In the genomic region with DNA sequence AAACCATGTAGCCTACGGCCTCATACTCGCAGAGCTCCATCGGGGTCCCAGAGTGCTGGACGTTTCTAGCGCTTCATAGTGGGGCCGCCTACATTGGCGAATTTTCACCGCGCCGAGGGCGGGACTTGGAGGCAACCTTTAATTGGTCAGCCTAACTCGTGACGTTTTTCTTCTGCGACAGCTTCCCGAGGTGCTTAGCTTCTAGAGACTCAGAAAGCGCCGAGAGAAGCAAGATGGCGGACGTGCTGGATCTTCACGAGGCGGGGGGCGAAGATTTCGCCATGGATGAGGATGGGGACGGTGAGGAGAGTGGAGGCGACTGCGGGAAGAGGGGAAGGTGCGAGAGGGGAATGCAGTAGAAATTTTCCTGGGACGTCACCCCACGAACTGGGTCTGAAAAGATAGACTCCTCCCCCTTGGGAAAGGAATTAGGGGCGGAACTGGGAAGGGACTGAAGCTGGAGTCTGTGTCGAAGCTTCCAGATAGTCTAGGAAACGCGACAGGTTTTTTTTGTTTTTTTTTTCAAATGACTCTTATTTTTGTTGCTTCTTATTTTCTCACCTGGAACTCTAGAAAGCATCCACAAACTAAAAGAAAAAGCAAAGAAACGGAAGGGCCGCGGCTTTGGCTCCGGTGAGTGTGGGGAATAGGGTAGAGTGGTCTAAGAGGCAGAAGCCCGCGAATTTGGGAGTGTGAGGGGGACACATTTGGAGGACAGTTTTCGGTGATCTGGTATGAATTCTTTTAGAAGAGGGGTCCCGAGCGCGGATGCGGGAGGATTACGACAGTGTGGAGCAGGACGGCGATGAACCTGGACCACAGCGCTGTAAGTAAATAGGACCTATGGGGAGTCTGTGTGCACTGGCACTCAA, we compare ENCODE assay signal across 8 mouse cellular contexts. TPM values are rescaled to one million over a fixed set of nuclear protein-coding genes. Genes with fewer than 3 reads are reported as not detected.
DNase-seq lines count a peak whose midpoint lies in the region; ATAC-seq and TF ChIP-seq lines count a peak whose summit lies in the region.

A gene (plus strand): TSS at position 205 of the 872 bp plus-strand sequence.

- DNase-seq in Patski (ENCODE audit: low read depth, low spot score): peak; percentile 98
- DNase-seq in cerebellum, postnatal 14 days: peak; percentile 97 to 98
- DNase-seq in frontal cortex, postnatal 14 days (ENCODE audit: low spot score in 2 of 2): peak; percentile 95
- DNase-seq in layer of hippocampus, postnatal 25 days (ENCODE audit: extremely low spot score in 1 of 2, low spot score in 1 of 2): peak; percentile 90 to 91
- DNase-seq in lung, postnatal 25 days (ENCODE audit: low spot score): peak; percentile 97
- DNase-seq in retina, embryonic 14.5 days (ENCODE audit: low spot score): peak; percentile 100
- DNase-seq in thymus, postnatal 4 days: peak; percentile 94

- peaks cover 37% of the 10 kb centered on the region for H3K36me3 ChIP-seq in hindbrain, embryonic 13.5 days

- peak within 1 kb of the TSS; percentile 82 for H3K27ac ChIP-seq in hindbrain, embryonic 13.5 days

- WGBS in hindbrain, embryonic 13.5 days: under 1% methylated on average over 48 of the region's 48 CpGs

- POLR2A ChIA-PET in Patski (lab: Charles Lee): interaction anchor here (0.6 to 1.4 kb wide), 6 partner anchors 9 to 53 kb away, joined by 3 to 7 read pairs (median 3); a partner anchor contains a TSS

- in situ Hi-C loops in Patski (cut with MboI; ENCODE audit: low pct_unique_long_range_greater_than_20kb): no loop called here

- TF ChIP-seq CTCF in Patski (IDR thresholded peaks at IDR 0.05): no peak

- peak; percentile 87 for ATAC-seq in Patski
- peak; percentile 94 for ATAC-seq in hindbrain, embryonic 13.5 days (ENCODE audit: low FRiP score)

- peaks cover 27% of the 10 kb centered on the region for H3K4me1 ChIP-seq in hindbrain, embryonic 13.5 days (replicated peaks)

- peak within 1 kb of the TSS; percentile 84 for H3K9ac ChIP-seq in hindbrain, embryonic 13.5 days

- no peaks in the 10 kb centered on the region for H3K9me3 ChIP-seq in hindbrain, embryonic 13.5 days

- H3K4me3 ChIP-seq in hindbrain, embryonic 13.5 days: peak within 1 kb of the TSS; percentile 64

- no peaks in the 10 kb centered on the region for H3K27me3 ChIP-seq in Patski
- no peaks in the 10 kb centered on the region for H3K27me3 ChIP-seq in hindbrain, embryonic 13.5 days

- CTCF ChIA-PET in Patski (lab: Charles Lee): interaction anchor here (1.4 to 3.6 kb wide), 8 partner anchors 10 to 83 kb away, joined by 3 to 17 read pairs (median 4); a partner anchor contains a TSS

- peak within 1 kb of the TSS; percentile 82 for H3K4me2 ChIP-seq in hindbrain, embryonic 13.5 days

RNA-seq across cellular contexts. Expression of the gene that starts here (rescaled TPM):
- polyA plus RNA-seq in Patski (2021): 104 TPM
- polyA plus RNA-seq in hindbrain, embryonic 13.5 days (2015; fragmentation: Nextera tagmentation; extraction: Ambion mirVana): 123 and 129 TPM in 2 replicates
- total RNA-seq in layer of hippocampus, postnatal 25 days (2021): 10 to 100 TPM; 48.4 to 51.7 TPM

Comparison
In these comparisons a context has a peak if more than half of its experiments do, and no peak if none do; other contexts are left out.
1. Peak in every context shown above with its lines: DNase-seq, ATAC-seq, H3K4me3 ChIP-seq and H3K27ac ChIP-seq.